Mouse (Mus musculus) heart, embryonic 12.5 days (tissue): ENCODE data around the gene Mcm2. TPM values are rescaled to one million over a fixed set of nuclear protein-coding genes. Genes with fewer than 3 reads are reported as not detected.

Experiments used
- ATAC-seq: fragments of 200-750 bp; cut with Nextera tagmentation; 2 replicates; pipeline ENCODE4 v1.8.0; 2017; ENCODE audit warnings: moderate TSS enrichment, moderate library complexity; ENCODE audit not compliant: insufficient number of reproducible peaks, low FRiP score
- H3K27ac ChIP-seq: fragments of 300-500 bp; sonication (generic); 2 replicates; pipeline ENCODE4 v1.5.1; 2016; ENCODE audit warnings: mild to moderate bottlenecking, moderate library complexity; ENCODE audit not compliant: poor library complexity, severe bottlenecking
- H3K27me3 ChIP-seq: fragments of 300-500 bp; sonication (generic); replicated peaks from 2 replicates; pipeline ENCODE4 v1.6.1; 2016; ENCODE audit warnings: mild to moderate bottlenecking, moderate library complexity
- H3K36me3 ChIP-seq: fragments of 300-500 bp; sonication (generic); 2 replicates; pipeline ENCODE4 v1.6.1; 2016; ENCODE audit warnings: mild to moderate bottlenecking, moderate library complexity
- H3K4me1 ChIP-seq: fragments of 300-500 bp; sonication (generic); replicated peaks from 2 replicates; pipeline ENCODE4 v1.6.1; 2016; ENCODE audit warnings: mild to moderate bottlenecking
- H3K4me2 ChIP-seq: fragments of 300-500 bp; sonication (generic); 2 replicates; pipeline ENCODE4 v1.6.1; 2016; ENCODE audit warnings: mild to moderate bottlenecking, moderate library complexity
- H3K4me3 ChIP-seq: fragments of 300-500 bp; sonication (generic); 2 replicates; pipeline ENCODE4 v1.5.1; 2016; ENCODE audit warnings: mild to moderate bottlenecking
- H3K9ac ChIP-seq: fragments of 300-500 bp; sonication (generic); 2 replicates; pipeline ENCODE4 v1.6.1; 2016; ENCODE audit warnings: mild to moderate bottlenecking, moderate library complexity
- H3K9me3 ChIP-seq: fragments of 300-500 bp; sonication (generic); replicated peaks from 2 replicates; pipeline ENCODE4 v1.6.1; 2016; ENCODE audit warnings: mild to moderate bottlenecking, moderate library complexity
- WGBS: fragments of 180-500 bp; shearing (Covaris S2); methylation state at CpG from one replicate; pipeline ENCODE4 v1.1.7; 2016; 5-methylcytosine and 5-hydroxymethylcytosine counted together
- polyA plus RNA-seq: library from polyadenylated mRNA; unstranded; fragments of >200 nt; fragmentation: Nextera tagmentation; extraction: Ambion mirVana; gene quantifications from 2 replicates; pipeline ENCODE4 v1.2.1, GENCODE M21; 2016

The Mcm2 gene
- polyA plus RNA-seq, 1 experiment from 2014 or later, result 130 TPM

DNA sequence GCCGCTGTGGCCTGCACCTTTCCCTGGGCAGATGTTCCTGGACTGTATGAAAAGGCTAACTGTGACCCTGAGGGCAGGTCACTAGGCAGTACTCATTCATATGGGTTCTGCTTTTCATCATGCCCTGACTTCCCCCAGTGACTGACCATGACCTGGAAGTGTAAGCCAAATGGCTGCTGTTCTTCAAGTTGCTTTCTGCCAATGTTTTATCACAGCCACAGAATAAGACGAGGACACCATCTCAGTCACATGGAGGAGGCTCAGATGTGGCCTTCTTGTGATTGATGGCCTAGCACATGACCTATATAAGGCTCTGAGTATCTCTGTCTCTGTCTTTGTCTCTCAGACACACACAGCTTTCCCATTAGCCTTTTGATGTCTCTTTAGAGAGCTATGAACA, 51.0 kb downstream of the Mcm2 start:
- WGBS, result 52% methylated on average over 2 of the region's 2 CpGs
- Histone ChIP-seq H3K27me3 (no peaks in the 10 kb centered on the region), H3K4me2 (no peak overlapping the region), H3K4me1 (peaks cover 10% of the 10 kb centered on the region), H3K36me3 (0 out of 2 replicates have a peak, but pooled peaks cover 2% of the 10 kb centered on the region), H3K9ac (no peak overlapping the region), H3K9me3 (0 out of 2 replicates have a peak, but pooled peaks cover 3% of the 10 kb centered on the region), H3K27ac (no peak overlapping the region), H3K4me3 (no peak overlapping the region)
- ATAC-seq, result no peak

DNA sequence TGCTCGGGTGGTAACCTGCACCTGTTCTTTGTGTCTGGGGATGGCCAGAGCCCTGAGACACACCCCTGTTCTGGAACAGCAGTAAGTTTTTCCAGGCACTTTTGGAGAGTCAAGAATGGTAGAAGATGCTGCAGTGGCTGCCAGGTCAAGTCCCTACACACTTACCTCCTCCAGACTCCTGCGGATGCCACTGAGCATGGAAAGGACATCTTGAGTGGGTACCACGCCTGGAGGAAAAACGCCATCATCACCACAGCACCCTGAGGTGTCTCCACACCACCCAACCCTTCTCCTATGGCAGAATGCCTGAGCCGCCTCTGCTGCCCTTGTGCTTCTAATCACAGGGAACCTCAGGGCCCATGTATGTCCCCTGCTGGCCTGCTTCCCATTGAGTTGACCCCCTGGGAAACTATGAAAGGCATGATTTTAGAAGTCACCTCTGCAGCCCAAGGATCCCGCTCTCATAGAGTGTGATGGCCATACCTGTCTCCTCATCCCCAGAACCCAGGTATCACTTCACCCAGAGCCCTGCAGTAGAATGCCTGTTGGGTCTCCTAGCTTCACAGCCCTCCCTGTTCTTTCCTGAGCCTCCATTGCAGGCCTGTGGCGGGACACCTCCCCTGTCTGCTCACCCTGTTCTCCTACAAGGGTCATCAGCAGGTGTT, 53.5 kb downstream of the Mcm2 start:
- no peak overlapping the region for H3K9ac ChIP-seq
- H3K4me1 ChIP-seq, result peaks cover 20% of the 10 kb centered on the region
- H3K27me3 ChIP-seq, result no peaks in the 10 kb centered on the region
- no peak overlapping the region for H3K4me3 ChIP-seq
- no peaks in the 10 kb centered on the region for H3K9me3 ChIP-seq
- H3K4me2 ChIP-seq, result no peak overlapping the region
- 78% methylated on average over 7 of the region's 7 CpGs for whole genome bisulfite sequencing
- H3K27ac ChIP-seq, result no peak overlapping the region
- H3K36me3 ChIP-seq, result 0 out of 2 replicates have a peak, but pooled peaks cover 2% of the 10 kb centered on the region
- ATAC-seq, result no peak

DNA sequence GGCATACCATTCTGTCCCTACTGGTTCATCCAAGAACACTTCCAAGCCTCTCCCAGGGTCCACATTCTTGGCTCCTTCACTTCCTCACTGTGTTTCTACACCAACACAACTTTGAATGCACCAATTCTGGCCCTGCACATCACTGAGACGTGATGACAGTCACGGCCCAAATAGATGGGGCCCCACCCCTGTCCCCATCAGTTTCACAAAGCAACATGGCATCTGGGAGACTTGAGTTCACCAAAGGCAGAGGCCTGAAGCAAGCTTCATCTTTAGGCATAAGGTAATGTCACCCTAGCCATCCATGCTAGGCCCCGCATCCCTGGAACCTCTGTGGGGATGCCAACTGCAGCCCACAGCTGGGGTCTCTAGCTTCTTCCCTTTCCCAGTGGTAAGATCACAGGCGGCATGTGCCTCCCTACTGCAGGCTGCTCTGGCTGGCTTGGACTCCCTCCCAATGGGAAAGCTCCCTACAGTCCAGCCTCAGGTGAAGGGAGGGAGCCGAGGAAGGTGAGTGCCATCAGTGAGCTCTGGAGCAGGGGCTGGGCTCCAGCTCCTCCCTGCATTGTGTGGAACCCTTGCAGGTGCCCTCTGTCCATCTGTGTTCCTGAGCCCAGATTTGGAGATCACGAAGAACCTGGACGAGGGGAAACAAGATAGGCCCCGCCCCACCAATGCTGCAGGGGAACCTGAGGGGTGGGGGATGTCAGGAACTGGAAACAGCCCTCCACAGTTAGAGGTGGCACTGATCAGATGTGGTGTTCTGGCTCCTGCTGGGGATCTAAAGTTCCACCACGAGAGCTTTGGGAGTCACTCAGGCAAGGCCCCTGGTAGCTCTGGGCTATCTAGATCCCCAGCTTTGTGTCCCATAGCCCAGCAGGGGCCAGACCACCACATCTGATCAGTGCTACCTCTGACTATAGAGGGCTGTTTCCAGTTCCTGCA, 54.5 kb downstream of the Mcm2 start:
- H3K27ac ChIP-seq, result no peak overlapping the region
- no peaks in the 10 kb centered on the region for H3K9me3 ChIP-seq
- H3K9ac ChIP-seq, result no peak overlapping the region
- H3K4me3 ChIP-seq, result no peak overlapping the region
- no peak for ATAC-seq
- peaks cover 8% of the 10 kb centered on the region for H3K36me3 ChIP-seq
- 66% methylated on average over 9 of the region's 9 CpGs for WGBS
- peaks cover 20% of the 10 kb centered on the region for H3K4me1 ChIP-seq
- H3K4me2 ChIP-seq, result no peak overlapping the region
- no peaks in the 10 kb centered on the region for H3K27me3 ChIP-seq

DNA sequence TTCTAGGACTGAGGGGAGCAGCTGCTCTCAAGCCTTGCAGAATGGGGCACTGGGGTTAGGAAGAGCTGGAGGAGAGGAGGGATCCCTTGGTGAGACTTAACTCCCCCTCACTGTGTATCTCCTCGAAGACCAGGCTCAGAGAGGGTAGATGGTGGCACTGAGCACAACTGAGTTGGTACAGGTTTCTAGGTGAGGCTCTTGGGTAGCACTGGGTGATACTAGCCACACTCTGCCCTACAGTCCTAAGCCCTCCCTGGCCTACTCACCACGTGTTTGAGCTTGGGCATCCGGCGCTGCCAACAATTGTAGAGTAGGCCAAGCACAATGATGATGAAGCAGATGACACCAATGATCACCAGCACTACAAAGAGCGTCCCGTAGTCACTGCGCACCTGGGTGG, 55.3 kb downstream of the Mcm2 start:
- no peaks in the 10 kb centered on the region for H3K27me3 ChIP-seq
- 74% methylated on average over 7 of the region's 7 CpGs for WGBS
- H3K4me3 ChIP-seq, result peak overlapping the region; percentile 89
- H3K4me1 ChIP-seq, result peaks cover 20% of the 10 kb centered on the region
- H3K27ac ChIP-seq, result no peak overlapping the region
- ATAC-seq, result no peak
- peak overlapping the region; percentile 94 for H3K9ac ChIP-seq
- peak overlapping the region; percentile 96 for H3K4me2 ChIP-seq
- peaks cover 14% of the 10 kb centered on the region for H3K36me3 ChIP-seq
- no peaks in the 10 kb centered on the region for H3K9me3 ChIP-seq

DNA sequence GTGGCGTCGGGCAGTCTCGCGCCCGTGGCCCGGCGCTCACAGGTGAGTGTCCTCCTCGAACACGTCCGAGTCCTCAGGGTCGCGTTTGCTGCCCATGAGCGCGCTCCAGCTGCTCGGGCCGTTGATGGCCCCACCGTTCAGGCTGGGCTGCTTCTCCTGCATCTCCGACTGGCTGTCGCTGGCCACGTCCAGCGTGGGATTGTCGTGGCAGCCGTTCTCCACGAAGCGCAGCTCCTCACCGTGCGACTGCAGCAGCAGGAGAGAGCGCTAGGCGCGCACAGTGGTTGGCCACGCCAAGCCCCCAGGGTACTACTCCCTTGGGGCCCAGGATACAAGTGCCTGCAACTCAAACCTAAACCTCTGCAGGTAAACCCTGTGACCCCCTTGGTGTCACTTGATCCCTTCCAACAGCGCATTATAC, 55.8 kb downstream of the Mcm2 start:
- Histone ChIP-seq H3K4me1 (peaks cover 20% of the 10 kb centered on the region), H3K27ac (peak overlapping the region; percentile 89), H3K36me3 (peaks cover 19% of the 10 kb centered on the region), H3K4me3 (peak overlapping the region; percentile 89), H3K27me3 (no peaks in the 10 kb centered on the region), H3K9ac (peak overlapping the region; percentile 94), H3K4me2 (peak overlapping the region; percentile 96), H3K9me3 (no peaks in the 10 kb centered on the region)
- under 1% methylated on average over 32 of the region's 32 CpGs for WGBS
- ATAC-seq, result no peak; the same call in 1 of the 2 replicates

DNA sequence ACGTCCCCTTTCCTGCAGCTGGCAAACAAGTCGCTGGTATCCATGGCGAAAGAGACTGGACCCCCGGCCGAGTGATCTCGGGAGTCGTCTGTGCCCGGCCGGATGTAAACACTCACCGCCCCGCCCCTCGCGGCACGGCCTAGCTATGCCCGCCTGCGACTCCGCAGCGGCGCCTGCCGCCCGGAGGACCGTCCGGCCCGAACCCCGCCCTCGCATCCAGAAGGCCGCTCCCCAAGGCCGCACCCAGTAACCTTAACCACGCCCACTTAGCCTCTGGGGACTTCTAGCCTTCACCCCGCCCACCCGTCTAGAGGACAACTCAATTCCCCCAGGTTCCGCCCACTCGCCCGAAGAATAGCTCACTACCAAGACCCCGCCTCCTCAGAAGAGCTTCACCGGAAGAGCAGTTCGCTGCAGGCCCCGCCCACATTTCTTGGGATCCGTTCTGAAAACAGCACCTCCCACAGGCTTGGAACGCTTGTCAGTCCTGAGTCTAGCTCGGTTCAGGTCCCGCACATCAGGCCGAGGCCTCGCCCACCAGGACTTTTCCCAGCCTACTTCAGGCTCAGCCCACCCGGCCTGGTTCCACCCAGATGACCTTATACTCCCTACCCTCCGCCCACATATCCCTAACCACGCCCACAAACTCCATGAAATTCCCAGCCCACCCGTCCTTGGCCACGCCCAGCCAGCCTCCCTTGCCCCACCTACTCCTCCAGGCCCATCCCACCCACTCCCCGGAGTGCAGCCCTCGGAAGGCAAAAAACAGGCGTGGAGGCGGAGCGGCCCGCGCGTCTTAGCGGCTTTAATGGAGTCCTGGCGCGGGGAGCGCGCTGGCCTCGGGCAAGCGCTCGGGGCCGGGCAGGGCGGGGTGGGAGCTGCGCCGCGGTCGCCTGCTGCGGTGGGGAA, 56.5 kb downstream of the Mcm2 start, which contains the start of gene Abtb1:
TSS of gene Abtb1 (minus strand) at position 204 of the 909 bp plus-strand sequence.
- WGBS, result under 1% methylated on average over 69 of the region's 72 CpGs
- peaks cover 25% of the 10 kb centered on the region for H3K36me3 ChIP-seq
- no peaks in the 10 kb centered on the region for H3K9me3 ChIP-seq
- H3K4me2 ChIP-seq, result peak within 1 kb of the TSS; percentile 96
- H3K4me3 ChIP-seq, result peak within 1 kb of the TSS; percentile 89
- peak within 1 kb of the TSS; percentile 94 for H3K9ac ChIP-seq
- peak; percentile 95 for ATAC-seq
- peaks cover 20% of the 10 kb centered on the region for H3K4me1 ChIP-seq
- peak within 1 kb of the TSS; percentile 89 for H3K27ac ChIP-seq
- H3K27me3 ChIP-seq, result no peaks in the 10 kb centered on the region

DNA sequence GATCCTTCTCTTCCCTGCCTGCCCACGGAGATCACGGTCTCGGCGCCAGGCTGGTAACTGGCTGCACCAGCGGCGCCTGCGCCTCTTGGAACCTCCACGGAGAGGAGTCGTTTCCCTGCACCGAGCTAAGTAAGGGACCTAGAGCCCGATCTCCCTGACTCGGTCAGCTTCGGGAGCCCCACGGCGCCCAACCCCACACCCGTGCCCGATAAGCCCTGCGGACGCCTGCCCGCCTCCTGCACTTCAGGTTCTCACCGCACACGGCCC, 57.1 kb downstream of the Mcm2 start:
- H3K27me3 ChIP-seq, result no peaks in the 10 kb centered on the region

DNA sequence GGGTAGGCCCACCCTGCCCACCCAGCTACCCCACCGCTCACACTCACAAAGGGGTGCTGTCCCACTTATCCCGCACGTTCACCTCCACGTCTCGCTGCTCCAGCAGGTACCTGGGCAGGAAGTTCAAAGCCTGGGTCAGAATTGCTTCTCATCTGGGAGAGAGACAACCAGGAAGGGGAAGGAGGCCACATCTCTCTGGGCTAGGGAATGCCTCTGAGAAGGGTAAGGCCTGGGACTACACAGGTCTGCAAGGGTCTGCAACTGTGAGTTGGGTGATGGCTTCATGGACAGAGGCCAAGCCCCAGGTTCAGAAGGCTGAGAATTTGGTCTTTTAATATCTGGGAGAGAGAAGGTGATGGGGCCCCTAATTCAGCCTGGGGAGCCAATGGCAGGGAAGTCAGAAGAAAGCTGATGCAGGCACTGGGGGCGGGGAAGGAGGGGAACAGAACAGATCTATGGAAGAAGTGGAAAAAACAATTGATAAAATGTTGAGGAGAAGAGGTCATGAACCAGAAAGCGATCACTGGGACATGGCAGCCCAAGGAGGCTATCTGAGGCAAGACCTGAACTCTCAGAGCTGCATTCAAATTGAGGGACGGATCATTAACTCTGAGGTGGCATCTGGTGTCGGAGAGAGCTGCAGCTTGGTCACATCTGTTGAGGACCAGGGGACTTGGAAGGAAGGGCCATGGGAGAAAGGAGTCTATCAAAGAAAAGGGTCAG, 57.6 kb downstream of the Mcm2 start:
- no peak for ATAC-seq
- peak overlapping the region; percentile 92 for H3K9ac ChIP-seq
- H3K4me3 ChIP-seq, result peak overlapping the region; percentile 89
- peaks cover 20% of the 10 kb centered on the region for H3K4me1 ChIP-seq
- H3K4me2 ChIP-seq, result peak overlapping the region; percentile 96
- no peaks in the 10 kb centered on the region for H3K9me3 ChIP-seq
- 51% methylated on average over 9 of the region's 9 CpGs for WGBS
- no peaks in the 10 kb centered on the region for H3K27me3 ChIP-seq
- peak overlapping the region; percentile 89 for H3K27ac ChIP-seq
- peaks cover 35% of the 10 kb centered on the region for H3K36me3 ChIP-seq

More for the DNA sequence above, 57.1 kb downstream of the Mcm2 start:
- Histone ChIP-seq H3K9ac (peak overlapping the region; percentile 92), H3K9me3 (no peaks in the 10 kb centered on the region), H3K4me3 (peak overlapping the region; percentile 89), H3K4me2 (peak overlapping the region; percentile 96), H3K36me3 (peaks cover 30% of the 10 kb centered on the region), H3K4me1 (peaks cover 20% of the 10 kb centered on the region), H3K27ac (peak overlapping the region; percentile 89)
- ATAC-seq, result peak; percentile 11
- WGBS, result under 1% methylated on average over 22 of the region's 22 CpGs

DNA sequence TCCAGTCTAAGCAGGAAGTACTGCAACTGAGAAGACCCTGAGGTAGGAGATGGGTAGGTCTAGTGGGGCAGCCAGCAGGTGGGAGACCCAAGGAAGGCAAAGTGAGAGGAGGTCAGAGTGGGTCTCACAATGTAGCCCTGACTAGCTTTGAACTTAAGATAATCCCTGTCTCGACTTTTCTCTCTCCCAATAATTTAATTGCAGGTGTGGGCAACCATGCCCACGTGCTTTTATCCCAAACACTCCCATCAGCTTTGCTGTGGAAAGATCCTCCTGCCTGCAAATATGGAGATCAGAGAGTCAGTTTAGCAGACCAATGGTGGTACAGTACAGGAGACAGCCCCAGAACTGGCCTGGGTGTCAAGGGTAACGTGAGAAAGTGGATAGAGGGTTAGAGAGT, 58.4 kb downstream of the Mcm2 start:
- Histone ChIP-seq H3K36me3 (peaks cover 42% of the 10 kb centered on the region), H3K4me2 (peak overlapping the region; percentile 96), H3K27ac (no peak overlapping the region), H3K27me3 (no peaks in the 10 kb centered on the region), H3K9ac (no peak overlapping the region; the same call in 1 of the 2 replicates), H3K4me1 (peaks cover 20% of the 10 kb centered on the region), H3K4me3 (0 out of 2 replicates have a peak overlapping the region, but pooled peaks have one; percentile 89), H3K9me3 (no peaks in the 10 kb centered on the region)
- ATAC-seq, result no peak
- WGBS, result 69% methylated on average over 3 of the region's 3 CpGs
